Mouse (Mus musculus) megakaryocyte, embryonic 14.5 days (primary cell): ENCODE data around the gene Gm21830. TPM values are rescaled to one million over a fixed set of nuclear protein-coding genes. Genes with fewer than 3 reads are reported as not detected.
"Not testable (repeated sequence)": the region's sequence is repeated elsewhere in the genome, so short reads cannot be mapped to it uniquely, and the experiment has no call there.

Experiments
- H3K27me3 ChIP-seq: replicated peaks from 2 replicates; pipeline ENCODE3; 2012; ENCODE audit warnings: inconsistent platforms
- H3K36me3 ChIP-seq: replicated peaks from 2 replicates; pipeline ENCODE3; 2012; ENCODE audit warnings: low read length, inconsistent platforms, mixed read lengths
- H3K4me1 ChIP-seq: 2 replicates; pipeline ENCODE4 v1.6.1; 2012; ENCODE audit warnings: inconsistent platforms
- H3K4me3 ChIP-seq: replicated peaks from 2 replicates; pipeline ENCODE3; 2012; ENCODE audit warnings: moderate library complexity, mild to moderate bottlenecking, inconsistent platforms
- H3K9me3 ChIP-seq: 2 replicates; pipeline ENCODE4 v1.6.1; 2012; ENCODE audit warnings: inconsistent platforms
- FLI1 ChIP-seq: IDR thresholded peaks from 2 replicates; pipeline ENCODE4 v1.6.1; 2012; ENCODE audit warnings: low read length, inconsistent platforms, mixed read lengths
- GATA1 ChIP-seq: IDR thresholded peaks from 3 replicates; pipeline ENCODE4 v1.6.1; 2012; ENCODE audit warnings: mixed read lengths, low read length, inconsistent platforms, borderline replicate concordance
- polyA plus RNA-seq: library from polyadenylated mRNA; stranded (reverse); fragments of >175 nt; gene quantifications from 2 replicates; pipeline ENCODE4 v1.2.3, GENCODE M21; 2012; ENCODE audit warnings: low replicate concordance; ENCODE audit not compliant: insufficient read depth

Gene Gm21830
- polyA plus RNA-seq, 1 experiment, result not detected

DNA sequence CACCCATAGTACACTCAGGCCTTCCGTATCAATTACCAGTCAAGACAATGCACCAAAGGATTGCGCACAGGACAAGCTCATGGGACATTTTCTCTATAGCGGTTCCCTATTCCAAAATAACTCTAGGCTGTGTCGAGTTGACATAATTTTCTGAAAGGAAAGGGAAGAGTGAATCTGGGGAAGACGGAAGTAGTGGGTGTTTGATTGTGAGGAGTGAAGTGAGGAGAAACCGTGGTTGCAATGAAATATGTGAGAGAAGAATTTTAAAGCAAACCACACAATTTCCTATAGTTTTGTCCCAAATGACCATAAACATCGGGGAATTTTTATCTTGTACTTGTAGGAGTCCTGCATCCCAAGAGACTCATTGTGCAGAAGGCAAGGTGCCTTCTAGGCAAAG is 53.5 kb downstream of the Gm21830 start:
- no peaks in the 10 kb centered on the region for H3K27me3 ChIP-seq
- no peaks in the 10 kb centered on the region for H3K4me1 ChIP-seq
- H3K9me3 ChIP-seq, result no peaks in the 10 kb centered on the region
- no peak overlapping the region for H3K4me3 ChIP-seq
- no peaks in the 10 kb centered on the region for H3K36me3 ChIP-seq
- TF ChIP-seq FLI1 (no peak), GATA1 (no peak)

DNA sequence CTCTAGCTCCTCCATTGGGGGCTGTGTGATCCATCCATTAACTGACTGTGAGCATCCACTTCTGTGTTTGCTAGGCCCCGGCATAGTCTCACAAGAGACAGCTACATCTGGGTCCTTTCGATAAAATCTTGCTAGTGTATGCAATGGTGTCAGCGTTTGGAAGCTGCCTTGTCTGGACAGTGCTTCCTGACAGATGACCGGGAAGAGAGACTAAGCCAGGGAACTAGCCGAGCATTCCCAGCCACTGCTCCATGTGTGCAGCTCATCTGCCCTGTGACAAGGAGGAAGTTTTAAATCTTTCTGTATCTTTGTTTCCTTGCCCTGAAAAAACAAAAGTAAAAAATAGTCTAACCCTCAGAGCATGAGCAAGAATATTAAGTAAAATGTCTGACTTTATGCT is 56.5 kb downstream of the Gm21830 start:
- not testable (repeated sequence) for H3K4me3 ChIP-seq, H3K36me3 ChIP-seq, H3K4me1 ChIP-seq, H3K27me3 ChIP-seq, H3K9me3 ChIP-seq

DNA sequence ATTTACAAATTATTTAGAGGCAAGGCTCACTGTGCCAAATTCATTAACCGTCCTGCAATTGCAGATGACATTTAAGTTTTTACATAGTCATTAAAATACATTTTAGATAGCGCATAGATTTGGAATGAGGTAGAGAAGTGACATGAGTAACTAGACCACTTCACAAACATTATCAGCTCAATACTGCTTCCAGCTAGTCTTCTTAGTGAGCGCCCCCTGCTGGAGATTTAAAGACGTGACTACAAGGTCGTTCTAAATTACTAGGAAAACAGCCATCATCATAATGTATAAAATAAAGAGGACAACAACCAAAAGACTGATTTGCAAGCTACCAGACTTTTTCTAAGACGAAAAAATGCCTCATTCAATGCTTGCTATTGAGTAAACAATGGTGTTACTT is 64.2 kb downstream of the Gm21830 start:
- no peaks in the 10 kb centered on the region for H3K36me3 ChIP-seq
- 0 out of 2 replicates have a peak, but pooled peaks cover 3% of the 10 kb centered on the region for H3K9me3 ChIP-seq
- no peak overlapping the region for H3K4me3 ChIP-seq
- TF ChIP-seq FLI1 (no peak), GATA1 (no peak)
- no peaks in the 10 kb centered on the region for H3K4me1 ChIP-seq
- H3K27me3 ChIP-seq, result no peaks in the 10 kb centered on the region

DNA sequence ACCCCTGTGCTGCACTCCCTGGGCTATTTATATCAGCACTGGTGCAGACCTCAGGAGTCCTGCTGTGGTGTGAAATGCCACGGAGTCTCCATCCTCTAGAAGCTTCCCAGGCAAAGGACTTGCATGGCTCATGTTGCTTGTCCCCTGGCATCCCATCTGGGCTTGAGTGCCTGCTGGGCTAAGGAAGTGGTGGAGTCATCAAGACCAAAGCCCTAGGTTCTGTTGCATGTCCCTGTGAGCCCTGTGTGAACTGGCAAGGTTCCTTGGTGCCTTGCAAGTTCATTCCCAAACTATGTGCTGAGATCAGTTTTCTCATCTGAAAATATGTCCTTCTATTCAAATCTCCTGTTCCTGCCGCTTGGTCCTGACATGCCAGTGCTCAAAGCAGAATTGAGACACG is 67.5 kb downstream of the Gm21830 start:
- no peaks in the 10 kb centered on the region for H3K4me1 ChIP-seq
- H3K4me3 ChIP-seq, result no peak overlapping the region
- no peaks in the 10 kb centered on the region for H3K9me3 ChIP-seq
- H3K27me3 ChIP-seq, result no peaks in the 10 kb centered on the region
- TF ChIP-seq FLI1, result no peak
- no peak for TF ChIP-seq GATA1
- no peaks in the 10 kb centered on the region for H3K36me3 ChIP-seq

Other genes with a start within 250 kb of the Gm21830 start
- not detected in 2 replicates for gene Gm26727, start 19.5 kb downstream of the Gm21830 start, polyA plus RNA-seq
- not detected in 2 replicates for gene Xirp2, start 32.3 kb downstream of the Gm21830 start, polyA plus RNA-seq
- not detected in 2 replicates for gene B3galt1, start 152.1 kb downstream of the Gm21830 start, polyA plus RNA-seq